Mouse (Mus musculus) hindlimb bud, embryonic 11.5 days (tissue): ENCODE measurements around the gene Dock2.
"Not testable (repeated sequence)": the region's sequence is repeated elsewhere in the genome, so short reads cannot be mapped to it uniquely, and the experiment has no call there.

Experiments
- DNase-seq: peaks from one replicate; pipeline ENCODE4 v3.0.0-alpha.2; 2012; ENCODE audit warnings: low read depth, low spot score; ENCODE audit errors: extremely low spot score

Gene Dock2

GRCm38 (mm10) chr11:34227180-34227579 is 556.5 kb downstream of the Dock2 start:
- no peak for DNase-seq

GRCm38 (mm10) chr11:34220596-34220995 is 563.1 kb downstream of the Dock2 start:
- not testable (repeated sequence) for DNase-seq

- DNase-seq: peak; percentile 77
These were observed 570.8 kb downstream of the Dock2 start for GRCm38 (mm10) chr11:34212853-34213252.

DNA sequence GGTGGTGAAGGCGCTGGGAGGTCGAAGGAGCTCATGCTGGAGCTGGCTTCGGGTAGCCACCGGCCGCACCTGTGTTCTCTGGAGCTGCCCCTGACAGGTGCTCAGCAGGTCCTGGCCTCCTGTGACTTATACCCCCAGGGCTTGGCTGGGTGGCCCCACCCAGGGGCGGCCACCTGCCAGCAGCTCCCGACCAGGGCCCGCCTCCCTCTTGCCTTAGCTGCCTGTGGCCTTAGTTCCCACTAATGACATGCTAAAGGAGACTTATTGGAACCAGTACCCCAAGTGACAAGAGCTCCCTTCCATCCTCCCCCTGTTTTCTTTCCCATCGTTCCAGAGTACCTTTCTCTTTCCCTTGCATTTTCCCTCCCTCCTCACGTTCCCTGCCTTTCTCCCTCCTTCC is 575.7 kb downstream of the Dock2 start, which contains the start of gene Foxi1:
Gene Foxi1, minus strand, starts transcription at position 101 of the 400 bp plus-strand sequence.
- DNase-seq: no peak

GRCm38 (mm10) chr11:34202769-34203168 is 580.9 kb downstream of the Dock2 start:
- DNase-seq: no peak

GRCm38 (mm10) chr11:34195142-34195541 is 588.5 kb downstream of the Dock2 start:
- no peak for DNase-seq

GRCm38 (mm10) chr11:34194158-34194941 is 589.3 kb downstream of the Dock2 start:
- DNase-seq: no peak

DNA sequence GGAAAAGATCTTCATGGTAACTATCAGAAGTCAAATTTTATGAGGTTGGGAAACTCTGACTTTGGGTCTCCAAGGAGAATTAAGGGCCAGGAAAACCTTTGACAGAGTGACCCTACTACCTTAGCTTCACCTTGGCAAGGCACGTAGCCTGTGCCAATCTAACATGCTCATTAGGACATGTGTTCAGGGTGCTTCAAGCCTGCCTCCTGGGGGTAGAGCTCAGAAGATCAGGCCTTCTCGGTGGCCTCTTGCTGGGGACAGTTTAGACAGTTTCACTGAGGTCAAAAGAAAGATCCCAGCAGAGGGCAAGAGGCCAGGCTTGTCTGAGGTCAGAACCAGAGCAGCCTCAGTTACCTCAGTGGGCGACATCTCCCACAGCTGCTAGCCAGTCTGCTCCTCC is 590.0 kb downstream of the Dock2 start:
- DNase-seq: no peak

DNA sequence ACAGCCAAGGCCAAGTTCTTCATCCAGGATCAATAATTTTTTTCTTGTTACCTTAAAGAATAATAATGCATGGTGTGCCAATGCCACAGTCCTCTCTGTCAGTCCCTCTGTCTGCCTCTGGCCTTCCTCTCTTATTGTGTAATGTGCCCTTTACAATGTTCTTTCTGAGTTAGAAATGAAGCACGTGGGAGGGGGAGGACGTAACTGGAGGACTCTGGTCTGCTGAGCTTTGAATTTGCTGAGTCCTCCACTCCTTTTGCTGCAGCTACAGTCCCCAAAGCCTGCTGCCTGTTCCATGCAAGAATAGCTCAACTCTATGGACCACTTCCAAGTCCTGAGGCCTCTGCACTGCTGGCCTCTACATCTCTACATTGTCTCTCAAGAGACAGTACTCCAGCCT is 599.4 kb downstream of the Dock2 start:
- no peak for DNase-seq

GRCm38 (mm10) chr11:34181214-34182117 is 602.2 kb downstream of the Dock2 start:
- no peak for DNase-seq

DNA sequence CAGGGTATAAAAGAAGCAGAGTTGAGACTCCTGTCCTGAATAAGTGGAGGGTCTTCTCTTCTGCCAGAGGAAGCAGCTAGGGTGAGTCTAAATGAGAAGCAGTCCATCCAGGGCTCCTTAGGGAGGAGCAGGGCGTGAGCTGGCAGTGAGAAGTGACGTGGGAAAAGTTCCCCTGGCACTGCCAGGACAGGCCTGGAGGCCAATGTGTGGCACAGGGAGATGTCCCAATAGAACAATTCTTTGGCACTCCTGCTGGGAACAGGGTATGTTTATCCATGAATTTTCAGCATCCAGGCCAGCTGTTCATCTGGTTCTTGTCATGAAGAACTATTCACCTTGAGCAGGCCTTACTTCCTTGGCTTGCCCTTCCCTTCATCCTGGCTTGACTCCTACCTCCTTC is 604.9 kb downstream of the Dock2 start:
- DNase-seq: no peak
